Mouse (Mus musculus): ENCODE results near the gene Naglu.

DNA sequence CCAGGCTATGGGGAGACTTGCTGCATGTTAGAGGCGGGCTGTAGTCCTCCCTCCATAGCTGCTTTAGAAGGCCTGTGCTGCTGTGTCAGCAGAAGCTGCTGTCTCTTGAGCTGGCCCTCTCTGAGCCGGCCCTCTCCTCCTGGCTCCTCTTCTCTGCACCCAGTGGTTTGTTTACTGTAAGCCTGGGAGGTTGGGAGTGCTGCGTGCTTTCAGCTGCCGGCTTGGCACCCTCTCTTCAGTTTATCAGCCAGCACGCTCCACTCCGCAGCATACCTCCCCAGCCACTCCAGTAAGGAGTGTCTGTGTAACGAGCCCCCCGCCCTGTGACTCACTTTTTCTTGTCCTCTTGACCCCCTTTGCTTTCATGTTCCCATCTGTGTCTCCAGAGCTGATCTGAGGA, 12.9 kb upstream of the Naglu start:
- TF ChIP-seq CTCF (IDR thresholded peaks at IDR 0.05; ENCODE audit: low read depth, low read length) (no peak), POLR2A (IDR thresholded peaks at IDR 0.05; ENCODE audit: insufficient read depth, low read length) (no peak), EP300 (IDR thresholded peaks at IDR 0.05; ENCODE audit: insufficient read depth, low read depth, low read length) (no peak)

Measured in ES-Bruce4 (cell line).